Comparison of ENCODE assay signal across 8 mouse cellular contexts in genomic region chr6:128200847-128201640, GRCm38 (mm10). TPM values are rescaled to one million over a fixed set of nuclear protein-coding genes. Genes with fewer than 3 reads are reported as not detected.
DNase-seq lines count a peak whose midpoint lies in the region; ATAC-seq lines count a peak whose summit lies in the region.

No protein-coding gene starts in this region.

- ATAC-seq in embryonic facial prominence, embryonic 13.5 days (ENCODE audit: insufficient number of reproducible peaks, insufficient read depth, low FRiP score, low TSS enrichment, low read depth), result peak; percentile 77
- peak; percentile 30; the same call in 1 of the 2 replicates for ATAC-seq in limb, embryonic 15.5 days (ENCODE audit: insufficient number of reproducible peaks, low FRiP score, low TSS enrichment, low read depth)
- peak; percentile 85; the same call in 1 of the 2 replicates for ATAC-seq in midbrain, embryonic 16.5 days

- no peaks in the 10 kb centered on the region for H3K36me3 ChIP-seq in embryonic facial prominence, embryonic 13.5 days
- H3K36me3 ChIP-seq in heart, embryonic 10.5 days, result no peaks in the 10 kb centered on the region
- no peaks in the 10 kb centered on the region for H3K36me3 ChIP-seq in limb, embryonic 15.5 days
- H3K36me3 ChIP-seq in midbrain, embryonic 16.5 days (ENCODE audit: control insufficient read depth, insufficient read depth, low read length), result no peaks in the 10 kb centered on the region

- peaks cover 7% of the 10 kb centered on the region; the same call in 1 of the 2 replicates for H3K4me1 ChIP-seq in embryonic facial prominence, embryonic 13.5 days
- peaks cover 8% of the 10 kb centered on the region; the same call in 1 of the 2 replicates for H3K4me1 ChIP-seq in heart, embryonic 10.5 days
- H3K4me1 ChIP-seq in limb, embryonic 15.5 days, result peaks cover 5% of the 10 kb centered on the region; the same call in 1 of the 2 replicates
- H3K4me1 ChIP-seq in midbrain, embryonic 16.5 days (ENCODE audit: control insufficient read depth, insufficient read depth, low read length), result peaks cover 4% of the 10 kb centered on the region

- peak overlapping the region; percentile 87 for H3K4me2 ChIP-seq in embryonic facial prominence, embryonic 13.5 days
- peak overlapping the region; percentile 98 for H3K4me2 ChIP-seq in limb, embryonic 15.5 days
- peak overlapping the region; percentile 98 for H3K4me2 ChIP-seq in midbrain, embryonic 16.5 days (ENCODE audit: low read length)

- H3K27me3 ChIP-seq in embryonic facial prominence, embryonic 13.5 days, result no peaks in the 10 kb centered on the region
- no peaks in the 10 kb centered on the region for H3K27me3 ChIP-seq in heart, embryonic 10.5 days (ENCODE audit: insufficient read depth, poor library complexity, severe bottlenecking)
- no peaks in the 10 kb centered on the region for H3K27me3 ChIP-seq in limb, embryonic 15.5 days
- no peaks in the 10 kb centered on the region for H3K27me3 ChIP-seq in midbrain, embryonic 16.5 days (ENCODE audit: control insufficient read depth, insufficient read depth, low read depth, low read length)

- H3K27ac ChIP-seq in embryonic facial prominence, embryonic 13.5 days, result peak overlapping the region; percentile 73; the same call in 1 of the 2 replicates
- H3K27ac ChIP-seq in heart, embryonic 10.5 days, result peak overlapping the region; percentile 79; the same call in 1 of the 2 replicates
- H3K27ac ChIP-seq in limb, embryonic 15.5 days, result peak overlapping the region; percentile 84
- H3K27ac ChIP-seq in midbrain, embryonic 16.5 days (ENCODE audit: low read length), result no peak overlapping the region

- peak; percentile 83 for DNase-seq in CD4-positive, CD25-positive, alpha-beta regulatory T cell, adult 2 months (ENCODE audit: low read depth, low spot score)
- peak; percentile 42 to 49 for DNase-seq in adrenal gland, postnatal 4 days (ENCODE audit: low spot score in 2 of 2)
- no peak for DNase-seq in heart, embryonic 10.5 days (ENCODE audit: low spot score)
- DNase-seq in kidney, adult 9 months, result peak; percentile 80
- peak; percentile 51 to 80 for DNase-seq in spleen, postnatal 4 days (ENCODE audit: low spot score in 2 of 2)

- WGBS in embryonic facial prominence, embryonic 13.5 days, result under 1% methylated on average over 20 of the region's 20 CpGs
- WGBS in heart, embryonic 10.5 days, result 1% methylated on average over 20 of the region's 20 CpGs
- WGBS in limb, embryonic 15.5 days, result under 1% methylated on average over 20 of the region's 20 CpGs
- 1% methylated on average over 20 of the region's 20 CpGs for WGBS in midbrain, embryonic 16.5 days

- peak overlapping the region; percentile 61 for H3K4me3 ChIP-seq in embryonic facial prominence, embryonic 13.5 days
- H3K4me3 ChIP-seq in heart, embryonic 10.5 days, result peak overlapping the region; percentile 67
- H3K4me3 ChIP-seq in limb, embryonic 15.5 days, result peak overlapping the region; percentile 65
- H3K4me3 ChIP-seq in midbrain, embryonic 16.5 days (ENCODE audit: low read depth, low read length), result peak overlapping the region; percentile 68

- H3K9ac ChIP-seq in embryonic facial prominence, embryonic 13.5 days, result peak overlapping the region; percentile 71
- peak overlapping the region; percentile 44 for H3K9ac ChIP-seq in limb, embryonic 15.5 days
- peak overlapping the region; percentile 55 for H3K9ac ChIP-seq in midbrain, embryonic 16.5 days (ENCODE audit: low read depth, low read length)

- H3K9me3 ChIP-seq in embryonic facial prominence, embryonic 13.5 days, result no peaks in the 10 kb centered on the region
- H3K9me3 ChIP-seq in heart, embryonic 10.5 days, result no peaks in the 10 kb centered on the region
- H3K9me3 ChIP-seq in limb, embryonic 15.5 days, result no peaks in the 10 kb centered on the region
- no peaks in the 10 kb centered on the region for H3K9me3 ChIP-seq in midbrain, embryonic 16.5 days (replicated peaks; ENCODE audit: control insufficient read depth, low read length, poor library complexity, severe bottlenecking)

RNA-seq across cellular contexts. Expression of gene Tspan9, which starts 57.6 kb away (rescaled TPM):
- total RNA-seq in adrenal gland, postnatal 4 days (2021), result 10 to 100 TPM; 80.4 to 83.3 TPM
- 115 and 116 TPM in 2 replicates for polyA plus RNA-seq in embryonic facial prominence, embryonic 13.5 days (2015; fragmentation: Nextera tagmentation; extraction: Ambion mirVana)
- 111 and 177 TPM in 2 replicates for polyA plus RNA-seq in heart, embryonic 10.5 days (2016; fragmentation: Nextera tagmentation; extraction: Ambion mirVana)
- polyA plus RNA-seq in limb, embryonic 15.5 days (2015; fragmentation: Nextera tagmentation; extraction: Ambion mirVana), result 140 and 141 TPM in 2 replicates
- 43.2 and 46.3 TPM in 2 replicates for polyA plus RNA-seq in midbrain, embryonic 16.5 days (2015; fragmentation: Nextera tagmentation; extraction: Ambion mirVana)

Comparison
In these comparisons a context has a peak if more than half of its experiments do, and no peak if none do; other contexts are left out.
1. ATAC-seq: peak in every context shown above with its lines; median percentile 85 in midbrain, embryonic 16.5 days; 77 in embryonic facial prominence, embryonic 13.5 days; 30 in limb, embryonic 15.5 days.